Mouse (Mus musculus): ENCODE results near the gene Bach1. TPM values are rescaled to one million over a fixed set of nuclear protein-coding genes. Genes with fewer than 3 reads are reported as not detected.

The Bach1 gene
- polyA plus RNA-seq, 1 experiment from 2014 or later: 23.4 TPM

DNA sequence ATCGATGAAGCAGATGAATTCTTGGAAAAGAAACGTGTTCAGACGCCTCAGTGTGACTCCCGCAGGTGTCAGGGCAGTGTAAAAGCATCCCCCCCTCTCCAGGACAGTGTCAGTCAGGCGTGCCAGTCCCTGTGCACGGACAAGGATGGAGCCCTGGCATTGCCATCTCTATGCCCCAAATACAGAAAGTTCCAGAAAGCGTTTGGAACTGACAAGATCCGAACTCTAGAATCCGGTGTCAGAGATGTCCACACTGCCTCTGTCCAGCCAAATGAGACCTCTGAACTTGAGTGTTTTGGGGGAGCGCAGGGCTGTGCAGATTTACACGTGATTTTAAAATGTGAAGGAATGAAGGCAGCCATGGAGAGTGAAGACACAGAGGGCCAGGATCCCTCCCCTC, 20.3 kb downstream of the Bach1 start:
- Histone ChIP-seq H3K27me3 (replicated peaks) (no peaks in the 10 kb centered on the region), H3K4me1 (no peaks in the 10 kb centered on the region), H3K27ac (no peak overlapping the region), H3K4me2 (replicated peaks) (no peak overlapping the region), H3K9me3 (no peaks in the 10 kb centered on the region), H3K36me3 (peaks cover 44% of the 10 kb centered on the region), H3K9ac (no peak overlapping the region), H3K4me3 (no peak overlapping the region)
- ATAC-seq (ENCODE audit: low FRiP score, low read depth): no peak
- WGBS: 91% methylated on average over 11 of the region's 11 CpGs

- no peaks in the 10 kb centered on the region for H3K4me1 ChIP-seq
- no peak overlapping the region for H3K9ac ChIP-seq
- ATAC-seq (ENCODE audit: low FRiP score, low read depth): no peak
- no peak overlapping the region for H3K4me2 ChIP-seq (replicated peaks)
- H3K36me3 ChIP-seq: peaks cover 51% of the 10 kb centered on the region
- H3K4me3 ChIP-seq: no peak overlapping the region
- H3K27ac ChIP-seq: no peak overlapping the region
- H3K27me3 ChIP-seq (replicated peaks): no peaks in the 10 kb centered on the region
- no peaks in the 10 kb centered on the region for H3K9me3 ChIP-seq
- 93% methylated on average over 23 of the region's 23 CpGs for WGBS
Measured at GRCm38 (mm10) chr16:87719688-87720283, 21.0 kb downstream of the Bach1 start.

DNA sequence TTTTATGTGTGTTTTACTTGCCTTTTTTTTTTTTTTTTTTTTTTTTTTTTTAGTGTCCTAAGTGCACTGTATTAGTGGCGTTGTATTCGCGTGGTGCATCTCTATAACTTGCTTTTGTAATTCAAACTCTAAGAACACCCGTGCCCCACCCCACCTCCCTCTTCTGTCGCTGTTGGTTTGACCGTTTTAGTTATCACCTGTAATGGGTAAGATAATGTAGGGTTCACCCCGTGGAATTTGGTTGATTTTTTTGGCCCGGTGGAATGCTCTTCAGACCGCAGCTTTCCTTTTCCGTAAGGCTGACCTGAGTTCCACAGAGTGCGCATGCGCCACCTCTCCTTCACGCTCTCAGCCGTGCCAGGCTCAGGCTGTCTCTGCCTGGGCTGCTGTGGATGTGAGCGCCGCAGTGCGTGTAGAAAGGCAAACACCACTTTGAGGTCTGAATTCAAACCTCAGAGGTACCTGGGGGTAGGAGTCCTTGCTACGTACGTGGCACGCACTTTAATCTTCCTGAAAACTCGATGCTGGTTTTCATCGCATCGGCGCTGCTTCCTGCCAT, 22.2 kb downstream of the Bach1 start:
- H3K4me3 ChIP-seq: no peak overlapping the region
- no peak overlapping the region for H3K4me2 ChIP-seq (replicated peaks)
- 97% methylated on average over 24 of the region's 24 CpGs for WGBS
- no peak for ATAC-seq (ENCODE audit: low FRiP score, low read depth)
- H3K9ac ChIP-seq: no peak overlapping the region
- H3K36me3 ChIP-seq: peaks cover 57% of the 10 kb centered on the region
- no peaks in the 10 kb centered on the region for H3K27me3 ChIP-seq (replicated peaks)
- H3K9me3 ChIP-seq: no peaks in the 10 kb centered on the region
- no peaks in the 10 kb centered on the region for H3K4me1 ChIP-seq
- H3K27ac ChIP-seq: no peak overlapping the region

- Histone ChIP-seq H3K4me2 (replicated peaks) (no peak overlapping the region), H3K9ac (no peak overlapping the region), H3K9me3 (no peaks in the 10 kb centered on the region), H3K27me3 (replicated peaks) (no peaks in the 10 kb centered on the region), H3K36me3 (peaks cover 65% of the 10 kb centered on the region), H3K4me3 (no peak overlapping the region), H3K27ac (no peak overlapping the region), H3K4me1 (no peaks in the 10 kb centered on the region)
- 95% methylated on average over 5 of the region's 5 CpGs for WGBS
- no peak for ATAC-seq (ENCODE audit: low FRiP score, low read depth)
Measured at GRCm38 (mm10) chr16:87722857-87723256, 24.1 kb downstream of the Bach1 start.

- Histone ChIP-seq H3K4me3 (no peak overlapping the region), H3K27ac (no peak overlapping the region), H3K36me3 (peaks cover 70% of the 10 kb centered on the region), H3K4me2 (replicated peaks) (no peak overlapping the region), H3K9me3 (no peaks in the 10 kb centered on the region), H3K9ac (no peak overlapping the region), H3K4me1 (no peaks in the 10 kb centered on the region), H3K27me3 (replicated peaks) (no peaks in the 10 kb centered on the region)
- ATAC-seq (ENCODE audit: low FRiP score, low read depth): no peak
- 93% methylated on average over 15 of the region's 15 CpGs for WGBS
Measured at GRCm38 (mm10) chr16:87723479-87723878, 24.7 kb downstream of the Bach1 start.

DNA sequence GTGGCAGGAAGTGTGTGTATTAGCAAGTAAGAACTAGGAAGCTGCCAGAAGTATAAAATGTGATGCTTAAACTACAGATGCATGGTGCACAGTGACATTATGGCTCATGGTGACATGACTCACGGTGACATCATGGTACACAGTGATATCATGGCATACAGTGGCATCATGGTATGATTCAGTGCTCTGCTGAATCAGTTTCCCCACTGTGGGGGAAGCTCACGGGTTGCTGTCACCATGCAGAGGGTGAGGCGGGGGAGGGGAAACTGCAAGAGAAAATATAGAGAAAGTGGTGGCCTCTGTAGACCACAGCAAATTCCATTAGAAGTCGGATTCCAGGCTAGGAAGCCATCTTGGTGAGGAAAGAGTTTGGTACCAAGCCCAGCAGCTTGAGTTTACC, 26.1 kb downstream of the Bach1 start:
- no peak for ATAC-seq (ENCODE audit: low FRiP score, low read depth)
- Histone ChIP-seq H3K4me2 (replicated peaks) (no peak overlapping the region), H3K4me1 (no peaks in the 10 kb centered on the region), H3K4me3 (no peak overlapping the region), H3K9ac (no peak overlapping the region), H3K27ac (no peak overlapping the region), H3K9me3 (no peaks in the 10 kb centered on the region), H3K27me3 (replicated peaks) (no peaks in the 10 kb centered on the region), H3K36me3 (peaks cover 74% of the 10 kb centered on the region)
- 91% methylated on average over 4 of the region's 4 CpGs for WGBS

- ATAC-seq (ENCODE audit: low FRiP score, low read depth): no peak
- H3K36me3 ChIP-seq: peaks cover 74% of the 10 kb centered on the region
- no peaks in the 10 kb centered on the region for H3K4me1 ChIP-seq
- H3K4me3 ChIP-seq: no peak overlapping the region
- H3K27me3 ChIP-seq (replicated peaks): no peaks in the 10 kb centered on the region
- no peak overlapping the region for H3K27ac ChIP-seq
- no peak overlapping the region for H3K9ac ChIP-seq
- WGBS: 94% methylated on average over 5 of the region's 5 CpGs
- H3K4me2 ChIP-seq (replicated peaks): no peak overlapping the region
- no peaks in the 10 kb centered on the region for H3K9me3 ChIP-seq
Measured at GRCm38 (mm10) chr16:87725241-87725640, 26.5 kb downstream of the Bach1 start.

- no peaks in the 10 kb centered on the region for H3K9me3 ChIP-seq
- H3K9ac ChIP-seq: no peak overlapping the region
- H3K4me1 ChIP-seq: no peaks in the 10 kb centered on the region
- H3K4me2 ChIP-seq (replicated peaks): no peak overlapping the region
- no peak overlapping the region for H3K27ac ChIP-seq
- H3K36me3 ChIP-seq: peaks cover 78% of the 10 kb centered on the region
- no peaks in the 10 kb centered on the region for H3K27me3 ChIP-seq (replicated peaks)
- no peak for ATAC-seq (ENCODE audit: low FRiP score, low read depth)
- 95% methylated on average over 21 of the region's 21 CpGs for WGBS
- no peak overlapping the region for H3K4me3 ChIP-seq
Measured at GRCm38 (mm10) chr16:87725963-87726362, 27.2 kb downstream of the Bach1 start.

GRCm38 (mm10) chr16:87726369-87726768, 27.6 kb downstream of the Bach1 start:
- Histone ChIP-seq H3K4me1 (no peaks in the 10 kb centered on the region), H3K9ac (no peak overlapping the region), H3K27me3 (replicated peaks) (no peaks in the 10 kb centered on the region), H3K27ac (no peak overlapping the region), H3K4me2 (replicated peaks) (no peak overlapping the region), H3K4me3 (no peak overlapping the region), H3K36me3 (peaks cover 79% of the 10 kb centered on the region), H3K9me3 (no peaks in the 10 kb centered on the region)
- no peak for ATAC-seq (ENCODE audit: low FRiP score, low read depth)
- WGBS: 96% methylated on average over 6 of the region's 6 CpGs

DNA sequence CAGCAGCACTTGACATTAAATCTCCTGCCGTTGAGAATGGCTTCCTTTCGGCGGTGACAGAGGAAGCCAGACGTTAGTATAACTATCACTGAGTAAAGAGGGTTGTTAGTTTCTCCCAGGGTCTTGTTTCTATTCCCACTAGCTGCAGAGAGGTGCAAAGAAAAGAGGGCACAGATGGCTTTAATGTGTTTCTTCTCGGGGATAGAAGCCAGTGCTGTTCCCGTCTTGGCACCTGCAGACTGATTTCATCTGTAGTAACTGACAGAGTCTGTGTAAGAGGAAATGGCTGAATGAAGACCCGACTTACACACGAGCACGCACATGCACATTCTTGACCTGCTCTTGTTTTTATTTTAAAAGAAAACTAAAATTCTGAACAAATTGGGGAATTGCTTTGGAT, 28.5 kb downstream of the Bach1 start:
- Histone ChIP-seq H3K36me3 (peaks cover 75% of the 10 kb centered on the region), H3K9ac (no peak overlapping the region), H3K9me3 (no peaks in the 10 kb centered on the region), H3K27me3 (replicated peaks) (no peaks in the 10 kb centered on the region), H3K4me3 (no peak overlapping the region), H3K4me2 (replicated peaks) (no peak overlapping the region), H3K27ac (no peak overlapping the region), H3K4me1 (no peaks in the 10 kb centered on the region)
- ATAC-seq (ENCODE audit: low FRiP score, low read depth): no peak
- WGBS: 65% methylated on average over 9 of the region's 9 CpGs

GRCm38 (mm10) chr16:87727918-87728317, 29.2 kb downstream of the Bach1 start:
- H3K36me3 ChIP-seq: peaks cover 71% of the 10 kb centered on the region
- ATAC-seq (ENCODE audit: low FRiP score, low read depth): no peak

DNA sequence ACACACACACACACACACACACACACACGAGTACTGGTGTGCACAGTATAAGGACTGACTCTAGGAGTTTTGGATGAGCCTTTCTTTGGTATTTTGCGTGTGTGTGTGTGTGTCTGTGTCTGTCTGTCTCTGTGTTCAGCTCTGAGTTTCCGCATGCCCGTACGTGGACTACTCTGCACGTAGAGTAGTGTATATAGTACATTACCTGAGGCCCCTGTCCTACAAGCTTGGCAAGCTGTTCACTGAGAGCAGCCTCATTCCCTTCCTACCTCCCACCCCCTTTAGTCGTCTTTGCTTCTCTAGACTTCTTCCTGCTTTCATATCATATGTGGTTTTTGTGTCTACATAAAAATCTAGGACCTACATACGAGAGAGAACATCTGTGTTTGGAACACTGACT, 30.0 kb downstream of the Bach1 start:
- Histone ChIP-seq H3K9ac (no peak overlapping the region), H3K4me3 (no peak overlapping the region), H3K9me3 (no peaks in the 10 kb centered on the region), H3K36me3 (peaks cover 63% of the 10 kb centered on the region), H3K27ac (no peak overlapping the region), H3K4me2 (replicated peaks) (no peak overlapping the region), H3K27me3 (replicated peaks) (no peaks in the 10 kb centered on the region), H3K4me1 (no peaks in the 10 kb centered on the region)
- ATAC-seq (ENCODE audit: low FRiP score, low read depth): no peak
- 94% methylated on average over 8 of the region's 8 CpGs for WGBS

More at GRCm38 (mm10) chr16:87727918-87728317, 29.2 kb downstream of the Bach1 start:
- H3K4me1 ChIP-seq: no peaks in the 10 kb centered on the region
- H3K27ac ChIP-seq: no peak overlapping the region
- WGBS: 72% methylated on average over 14 of the region's 14 CpGs
- H3K9ac ChIP-seq: no peak overlapping the region
- no peak overlapping the region for H3K4me2 ChIP-seq (replicated peaks)
- no peaks in the 10 kb centered on the region for H3K9me3 ChIP-seq
- no peaks in the 10 kb centered on the region for H3K27me3 ChIP-seq (replicated peaks)
- no peak overlapping the region for H3K4me3 ChIP-seq

DNA sequence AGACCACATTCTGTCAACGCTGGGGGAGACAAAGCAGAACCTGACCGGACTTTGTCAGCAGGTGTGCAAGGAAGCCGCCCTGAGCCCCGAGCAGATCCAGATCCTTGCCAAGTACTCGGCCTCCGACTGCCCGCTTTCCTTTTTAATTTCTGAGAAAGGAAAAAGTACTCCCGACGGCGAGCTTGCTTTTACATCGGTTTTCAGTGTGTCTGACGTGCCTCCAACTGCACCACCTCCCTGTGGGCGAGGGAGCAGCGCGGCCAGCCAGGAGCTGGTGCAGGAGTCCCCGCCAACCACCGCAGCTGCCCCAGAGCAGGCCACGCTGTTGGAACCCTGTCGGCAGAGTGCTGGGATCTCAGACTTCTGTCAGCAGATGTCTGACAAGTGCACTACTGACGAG, 30.7 kb downstream of the Bach1 start:
- Histone ChIP-seq H3K9me3 (no peaks in the 10 kb centered on the region), H3K4me3 (no peak overlapping the region), H3K4me2 (replicated peaks) (no peak overlapping the region), H3K27me3 (replicated peaks) (no peaks in the 10 kb centered on the region), H3K4me1 (no peaks in the 10 kb centered on the region), H3K27ac (no peak overlapping the region), H3K36me3 (peaks cover 61% of the 10 kb centered on the region), H3K9ac (no peak overlapping the region)
- ATAC-seq (ENCODE audit: low FRiP score, low read depth): no peak
- WGBS: 94% methylated on average over 20 of the region's 20 CpGs

All from neural tube, embryonic 12.5 days (tissue).